Comparison of ENCODE assay signal across 19 mouse cellular contexts in the genomic region with DNA sequence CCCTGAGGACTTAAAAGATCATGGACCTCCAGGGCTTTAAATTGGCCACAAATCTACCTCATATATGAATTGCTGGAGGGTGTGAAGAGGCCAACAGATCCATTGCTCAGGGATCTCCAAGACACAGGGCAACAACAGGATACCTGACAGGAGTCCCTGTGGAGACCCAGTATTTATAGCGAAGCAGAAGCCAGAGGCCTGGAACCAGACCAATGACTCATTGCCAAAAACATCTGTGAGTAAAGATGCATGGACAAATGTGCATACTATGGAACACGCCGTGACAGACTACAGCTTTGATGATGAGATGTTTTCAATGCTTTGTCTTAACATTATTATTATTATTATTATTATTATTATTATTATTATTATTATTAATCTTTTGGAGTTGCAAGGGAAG.
"Had no signal": no experiment of that assay in that cellular context is flagged by ENCODE, and none has a peak within 500 bp of the region (broad histone marks: within the 10 kb centered on the region; RNA-seq: fewer than 3 reads in every experiment).

No protein-coding gene starts in this region.

- H3K4me3 ChIP-seq: midbrain, embryonic 10.5 days; midbrain, embryonic 12.5 days; myocyte; neural tube, embryonic 13.5 days; neural tube, embryonic 15.5 days had no signal

- H3K4me1 ChIP-seq: midbrain, embryonic 10.5 days; midbrain, embryonic 12.5 days; neural tube, embryonic 13.5 days; neural tube, embryonic 15.5 days had no signal

- DNase-seq: lung, adult 18-20 months; lung, embryonic 14.5 days; lung, postnatal 10 days; lung, postnatal 4 days; midbrain, embryonic 14.5 days; retina, postnatal 1 day; right cerebral cortex, adult 18-20 months; right cerebral cortex, postnatal 25 days; right cerebral cortex, postnatal 4 days; spleen, adult 18-20 months; thymus, adult 18-20 months; thymus, postnatal 14 days; thymus, postnatal 36 days had no signal

- H3K27ac ChIP-seq: midbrain, embryonic 10.5 days; midbrain, embryonic 12.5 days; neural tube, embryonic 13.5 days; neural tube, embryonic 15.5 days had no signal

- H3K27me3 ChIP-seq: midbrain, embryonic 12.5 days; neural tube, embryonic 13.5 days; neural tube, embryonic 15.5 days had no signal

- H3K4me2 ChIP-seq: lung, embryonic 14.5 days; midbrain, embryonic 12.5 days; neural tube, embryonic 13.5 days; neural tube, embryonic 15.5 days had no signal

- ATAC-seq: midbrain, embryonic 16.5 days had no signal

- H3K9ac ChIP-seq: lung, embryonic 14.5 days; midbrain, embryonic 12.5 days; neural tube, embryonic 13.5 days; neural tube, embryonic 15.5 days had no signal

- H3K36me3 ChIP-seq: midbrain, embryonic 10.5 days; midbrain, embryonic 12.5 days; neural tube, embryonic 13.5 days; neural tube, embryonic 15.5 days had no signal

- H3K9me3 ChIP-seq: midbrain, embryonic 10.5 days; midbrain, embryonic 12.5 days; neural tube, embryonic 13.5 days; neural tube, embryonic 15.5 days had no signal
